Mouse (Mus musculus): ENCODE data around the gene Trim8.

Gene Trim8

GRCm38 (mm10) chr19:46524601-46525321, 23.3 kb downstream of the Trim8 start:
- DNase-seq, result peak in 1 of 2 experiments; percentile 32

DNA sequence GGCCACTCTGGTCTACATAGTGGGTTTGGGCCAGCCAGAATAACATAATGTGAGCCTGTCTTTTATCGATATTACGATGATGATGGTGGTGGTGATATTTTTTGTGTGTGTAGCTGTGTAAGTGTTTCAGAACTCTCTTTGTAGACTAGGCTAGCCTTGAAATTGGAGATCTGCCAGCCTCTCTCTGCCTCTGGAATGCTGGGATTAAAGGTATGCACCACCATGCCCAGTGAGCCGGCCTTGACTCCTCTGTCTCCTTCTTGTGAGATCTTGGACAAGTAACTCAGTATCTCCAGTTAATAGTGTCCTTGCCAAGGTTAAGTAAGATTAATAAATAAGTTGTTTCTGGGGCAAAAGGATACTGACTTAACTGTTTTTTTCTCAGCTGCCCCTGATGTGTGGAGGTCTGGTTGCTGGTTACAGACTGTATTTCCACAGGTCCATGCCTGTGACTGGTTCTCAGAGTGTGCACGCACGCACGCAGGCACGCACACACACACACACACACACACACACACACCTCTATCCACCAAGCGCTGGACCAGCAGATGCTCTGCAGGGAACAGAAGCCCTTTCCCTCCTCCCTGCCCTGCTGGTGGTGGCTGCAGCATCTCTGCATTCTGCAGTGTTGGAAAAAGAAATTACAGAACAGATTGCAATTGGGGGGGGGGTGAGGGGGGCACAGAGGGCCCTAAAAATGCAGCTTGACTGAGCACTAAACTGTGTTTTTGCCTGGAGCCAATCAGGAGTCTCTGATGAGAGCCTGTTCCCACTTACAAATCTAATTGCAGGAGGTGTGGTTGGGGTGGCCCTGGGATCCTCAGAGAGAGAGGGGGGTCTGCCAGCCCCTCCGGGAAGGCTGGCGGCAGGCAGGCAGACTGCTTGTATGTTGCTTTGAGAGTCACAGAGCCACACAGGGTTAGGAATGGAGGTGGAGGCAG, 24.5 kb downstream of the Trim8 start:
- DNase-seq, result no peak

DNA sequence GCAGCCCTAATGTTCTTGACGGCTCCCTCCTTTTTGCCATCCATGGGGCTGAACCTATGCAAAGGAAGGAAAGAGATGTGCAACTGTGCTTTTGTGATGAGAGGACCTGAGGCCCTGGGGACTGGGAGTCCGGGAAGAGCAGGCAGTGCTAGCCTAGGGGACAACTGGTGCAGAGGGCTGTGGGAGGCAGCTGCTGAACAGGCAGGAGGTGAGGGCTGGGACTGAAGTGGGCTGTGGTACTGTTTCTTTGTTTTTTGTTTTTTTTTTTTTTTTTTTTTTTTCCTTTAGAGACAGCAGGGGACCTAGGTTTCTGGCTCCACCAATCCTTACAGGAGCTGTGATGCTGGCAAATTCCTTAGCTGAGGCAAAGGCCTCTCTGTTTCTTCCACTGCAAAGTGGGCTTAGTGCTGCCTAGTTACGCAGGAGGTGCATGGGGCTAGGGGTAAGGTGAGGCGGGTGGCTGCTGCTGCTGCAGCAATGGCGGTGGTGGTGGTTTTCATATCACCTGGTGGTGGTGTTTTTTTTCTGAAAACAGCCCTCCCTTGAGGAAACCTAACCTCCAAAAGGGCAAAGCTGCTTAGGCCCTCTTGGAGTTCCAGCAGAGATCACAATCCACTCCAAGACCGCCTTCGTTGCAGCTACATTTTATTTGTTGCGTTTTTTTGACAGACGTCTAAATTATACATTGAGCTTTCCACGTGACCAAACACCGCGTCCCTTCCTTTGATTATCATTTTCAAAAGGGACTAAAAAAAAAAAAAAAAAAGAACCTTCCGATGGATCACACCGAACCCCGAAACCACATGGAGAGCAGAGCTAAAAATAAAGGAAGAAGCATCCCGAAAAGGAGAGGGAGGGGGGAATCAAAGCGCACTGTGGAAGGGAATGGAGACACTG, 26.4 kb downstream of the Trim8 start:
- peak; percentile 54 to 61 for DNase-seq

DNA sequence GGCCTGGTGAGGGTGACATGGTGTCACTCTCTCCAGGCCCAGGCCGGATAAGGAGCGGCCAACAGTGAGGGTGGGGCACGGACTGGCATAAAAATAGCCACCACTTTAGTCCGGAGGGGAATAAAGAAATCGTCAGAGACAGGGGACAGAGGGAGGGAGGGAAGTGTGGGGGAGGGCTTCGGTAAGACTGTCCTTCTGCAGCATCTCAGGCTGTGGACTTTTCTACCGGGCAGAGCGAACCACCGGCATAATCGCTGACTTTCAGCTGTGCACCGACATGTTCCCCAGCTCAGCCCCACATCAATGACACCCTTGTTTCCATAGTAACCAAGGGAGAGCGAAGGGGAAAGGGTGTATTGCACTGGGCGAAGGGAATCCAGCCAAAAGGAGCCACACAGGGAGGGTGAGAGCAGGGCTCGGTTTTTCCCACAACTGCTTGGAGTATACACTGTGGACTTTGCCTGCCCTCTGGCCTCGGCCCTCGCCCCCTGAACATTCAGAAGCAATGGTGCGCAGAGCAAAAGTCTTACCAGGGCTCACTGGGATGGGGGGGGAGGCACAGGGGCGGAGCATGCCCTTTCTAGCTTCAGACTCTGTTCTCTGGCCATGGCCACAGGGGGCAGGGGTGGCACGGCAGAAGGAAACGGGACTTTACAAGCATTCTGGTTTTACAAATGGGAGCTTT, 27.2 kb downstream of the Trim8 start:
- DNase-seq, result peak; percentile 82 to 85

DNA sequence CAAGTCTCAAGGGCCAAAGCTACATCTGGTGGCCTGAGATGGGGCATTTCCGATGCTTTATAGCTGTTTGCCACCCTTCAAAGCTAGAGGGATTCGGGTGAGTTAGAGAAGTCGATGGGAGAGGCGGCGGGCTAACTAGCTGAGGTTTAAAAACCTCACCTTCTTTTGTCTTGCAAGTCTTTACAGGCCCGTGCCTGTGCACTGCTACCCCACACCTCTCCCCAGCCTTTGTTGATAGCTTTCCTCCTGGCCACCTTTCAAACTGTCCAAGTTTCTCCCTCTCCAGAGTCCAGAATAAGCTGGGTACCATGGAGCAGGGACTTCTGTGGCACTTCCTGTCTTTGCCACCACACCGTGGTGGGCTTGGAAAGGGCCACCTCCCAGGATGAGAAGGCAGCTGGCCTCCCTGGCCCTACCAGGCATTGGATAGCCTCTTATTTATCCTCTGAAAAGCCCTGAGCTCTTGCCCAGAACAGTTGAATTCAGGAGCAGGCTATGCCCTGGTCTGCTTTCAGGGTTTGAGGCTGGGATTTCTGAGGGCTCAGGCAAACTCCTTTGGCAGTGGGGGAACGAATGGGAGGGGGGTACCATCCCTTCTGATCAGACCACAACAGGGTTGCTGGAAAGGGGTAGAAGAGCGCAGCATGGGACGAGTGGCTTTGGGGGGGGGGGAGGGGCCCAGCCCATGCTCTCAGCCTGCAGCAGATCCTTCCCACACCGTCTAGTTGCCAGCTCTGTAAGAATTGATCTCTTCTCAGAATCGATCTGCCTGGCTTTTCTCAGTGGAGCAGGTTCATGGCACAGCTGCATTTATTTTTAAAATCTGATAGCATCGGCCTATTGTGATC, 28.3 kb downstream of the Trim8 start:
- DNase-seq, result no peak

- no peak for DNase-seq
Observed at GRCm38 (mm10) chr19:46530449-46530990, 29.0 kb downstream of the Trim8 start.

- no peak for DNase-seq
Observed at GRCm38 (mm10) chr19:46531071-46532030, 29.8 kb downstream of the Trim8 start.

DNA sequence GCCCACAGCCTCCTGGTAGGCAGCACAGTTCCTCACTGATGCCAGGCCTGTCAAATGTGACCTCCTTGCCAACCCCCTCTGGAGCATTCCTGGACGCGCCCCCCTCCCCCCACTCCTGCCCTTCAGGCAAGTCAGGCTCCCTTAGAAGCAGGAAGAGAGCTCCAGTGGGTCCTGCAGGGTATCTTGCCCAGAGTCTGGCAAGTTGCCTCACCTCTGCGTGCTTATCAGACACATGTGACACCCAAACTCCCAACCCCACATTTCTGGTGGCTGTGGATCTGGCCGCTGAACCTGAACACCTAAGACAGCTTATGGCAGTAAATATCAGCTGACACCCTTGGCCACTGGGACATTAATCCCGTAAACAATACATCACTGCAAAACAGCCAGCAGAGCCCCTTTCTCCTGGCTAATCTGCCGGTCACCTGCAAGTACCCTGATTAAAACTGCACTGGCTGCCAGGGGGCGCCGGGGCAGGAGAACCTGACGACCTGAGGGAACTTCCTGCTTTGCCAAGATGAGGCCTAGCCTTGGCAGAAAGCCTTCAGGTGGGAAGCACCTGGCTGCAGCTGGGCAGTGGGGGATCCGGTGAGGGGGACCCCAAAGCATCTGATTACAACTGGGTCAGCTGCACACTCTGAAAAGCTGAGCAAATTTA, 30.7 kb downstream of the Trim8 start:
- DNase-seq, result peak in 1 of 2 experiments; percentile 50

- no peak for DNase-seq
Observed at GRCm38 (mm10) chr19:46533066-46533465, 31.6 kb downstream of the Trim8 start.

DNA sequence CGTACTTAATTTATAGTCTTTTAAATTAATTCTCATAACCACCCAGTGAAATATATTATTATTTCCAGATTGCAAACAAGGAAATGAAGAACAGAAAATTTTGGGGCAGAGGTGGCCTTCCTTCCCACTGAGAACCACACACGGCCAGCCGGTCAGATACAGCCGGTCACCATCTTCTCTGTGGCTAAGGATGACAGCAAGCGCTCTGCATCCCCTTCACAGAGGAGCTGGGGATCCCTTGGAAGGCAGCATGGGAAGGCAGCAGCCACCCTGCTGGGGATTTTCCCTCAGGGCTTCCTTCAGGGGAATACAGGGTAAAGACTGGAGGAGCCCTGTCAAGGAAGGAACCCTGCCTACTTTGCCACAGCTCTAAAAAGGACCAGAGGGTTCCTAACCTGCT, 32.0 kb downstream of the Trim8 start:
- DNase-seq, result no peak

GRCm38 (mm10) chr19:46534542-46535098, 33.1 kb downstream of the Trim8 start:
- DNase-seq, result no peak

DNA sequence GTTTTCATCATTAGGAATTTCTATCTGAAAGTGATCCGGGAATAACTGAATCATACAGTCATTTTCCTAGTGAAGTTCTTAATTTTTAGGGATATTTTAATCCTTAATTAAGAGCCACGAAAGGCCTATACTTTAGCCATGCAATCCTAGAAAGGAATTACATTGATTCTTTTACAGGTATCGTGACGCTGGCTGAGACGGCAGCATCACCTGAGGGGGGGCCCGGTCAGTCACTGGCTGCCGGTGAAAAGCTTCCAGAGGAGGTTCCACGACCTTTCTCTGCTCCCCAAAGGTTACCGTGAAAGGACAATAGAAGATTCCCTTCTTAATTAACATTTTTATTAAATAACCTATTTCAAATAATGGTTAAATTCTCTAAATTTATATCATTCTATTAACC, 35.9 kb downstream of the Trim8 start:
- DNase-seq, result no peak

DNA sequence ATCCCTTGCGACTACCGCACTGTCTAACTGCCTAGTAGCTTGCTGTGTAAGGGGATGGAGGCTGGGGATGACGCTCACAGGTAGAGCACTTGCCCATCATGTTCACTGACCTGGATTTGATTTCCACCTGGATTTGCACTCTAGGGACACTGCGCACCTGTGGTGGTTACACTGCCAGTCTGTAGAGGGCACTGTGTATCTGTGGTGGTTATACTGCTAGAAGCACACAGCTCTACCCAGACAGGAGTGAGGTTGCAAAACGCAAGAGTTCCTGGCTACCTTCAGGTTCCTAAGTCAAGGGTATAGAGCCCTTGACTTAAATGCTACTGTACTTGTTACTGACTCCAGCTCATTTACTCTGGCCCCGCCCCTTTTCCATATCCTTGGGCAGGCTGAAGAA, 36.7 kb downstream of the Trim8 start:
- DNase-seq, result no peak

GRCm38 (mm10) chr19:46542750-46543149, 41.2 kb downstream of the Trim8 start:
- DNase-seq, result no peak

GRCm38 (mm10) chr19:46547565-46547964, 46.1 kb downstream of the Trim8 start:
- no peak for DNase-seq

GRCm38 (mm10) chr19:46548110-46548509, 46.6 kb downstream of the Trim8 start:
- DNase-seq, result no peak

DNA sequence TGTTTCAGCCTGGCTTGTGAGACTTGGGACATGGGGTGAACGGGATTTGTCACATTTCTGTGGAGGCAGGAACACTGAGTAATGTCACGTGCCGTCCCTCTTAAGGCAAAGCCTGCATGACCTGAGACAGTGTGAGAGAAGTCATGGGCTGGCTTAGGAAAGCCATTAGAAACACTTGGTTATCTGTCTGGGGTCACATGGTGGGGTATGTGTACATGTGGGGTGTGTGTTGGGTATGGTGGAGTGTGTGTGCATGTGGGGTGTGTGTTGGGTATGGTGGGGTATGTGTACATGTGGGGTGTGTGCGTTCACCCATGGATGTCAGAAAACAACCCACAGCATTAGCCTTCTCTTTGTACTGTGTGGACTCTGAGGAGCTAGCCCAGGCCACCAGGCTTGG, 48.9 kb downstream of the Trim8 start:
- DNase-seq, result no peak

DNA sequence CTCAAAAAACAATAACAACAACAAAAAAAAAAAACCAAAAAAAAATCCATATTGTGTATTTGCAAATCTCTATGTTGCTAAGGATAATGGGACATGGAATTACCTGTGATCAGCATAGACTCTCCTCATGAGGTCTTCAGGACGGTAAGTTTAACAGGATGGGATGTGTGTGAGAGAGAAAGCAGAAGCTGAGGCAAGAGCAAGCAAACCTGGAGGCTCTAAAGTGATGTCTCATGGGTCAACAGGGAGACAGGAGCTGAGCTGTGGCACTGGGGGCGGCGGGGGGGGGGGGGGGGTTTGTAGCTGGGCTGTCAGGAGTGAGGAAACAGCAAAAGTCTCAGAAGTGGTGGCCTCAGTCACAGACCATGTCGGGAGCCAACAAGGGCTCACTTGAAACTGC, 51.0 kb downstream of the Trim8 start:
- no peak for DNase-seq

- no peak for DNase-seq
Observed at GRCm38 (mm10) chr19:46553541-46553955, 52.0 kb downstream of the Trim8 start.

Data from thymus, postnatal 36 days (tissue).